Mouse (Mus musculus): ENCODE results near the gene Sod3.

DNA sequence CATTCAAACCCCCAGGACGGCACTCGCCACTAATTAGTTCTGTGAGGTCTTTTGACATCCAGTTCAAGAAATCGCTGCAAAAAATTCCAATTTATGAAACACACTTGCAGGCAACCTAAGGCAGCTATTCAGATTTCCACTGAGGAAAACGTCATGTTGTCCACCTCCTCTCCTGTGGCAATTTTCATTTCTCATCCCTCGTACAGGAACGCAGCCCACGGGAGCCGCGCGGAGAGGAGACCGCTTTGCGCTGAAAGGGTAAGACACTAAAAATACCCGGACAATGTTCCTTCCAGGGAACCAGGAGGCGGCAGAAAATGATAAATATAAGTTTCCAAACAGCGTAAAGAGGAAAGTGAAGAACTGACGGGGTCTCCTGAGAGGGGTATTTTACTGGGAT is 27.9 kb downstream of the Sod3 start:
- TF ChIP-seq CTCF (IDR thresholded peaks at IDR 0.05; ENCODE audit: low read depth) (no peak), EP300 (optimal IDR thresholded peaks at IDR 0.05) (no peak)
